Mouse (Mus musculus): ENCODE results near the gene Usp35.

DNA sequence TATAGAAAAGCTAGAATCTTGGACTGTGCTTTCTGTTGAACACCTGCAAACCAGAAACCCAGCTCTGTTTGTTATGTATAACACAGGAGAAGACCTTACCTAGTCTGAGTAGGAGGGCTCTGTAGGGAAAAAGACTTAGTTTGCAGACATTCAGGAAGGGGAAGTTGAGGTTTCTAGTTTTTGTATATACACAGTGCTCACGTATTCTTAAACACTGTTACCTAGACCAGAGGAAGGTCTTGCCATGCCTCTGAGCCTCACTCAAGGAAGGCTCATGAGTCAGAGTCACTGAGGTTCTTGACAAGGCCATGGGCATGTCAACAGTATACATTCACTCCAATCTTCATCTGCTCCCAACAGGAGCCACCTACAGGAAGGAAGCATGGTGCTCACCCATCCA lies 60.8 kb downstream of the Usp35 start:
- TF ChIP-seq POLR2A (IDR thresholded peaks at IDR 0.05; ENCODE audit: extremely low read depth, insufficient read depth, low read length) (no peak), CTCF (IDR thresholded peaks at IDR 0.05; ENCODE audit: extremely low read depth, insufficient read depth, low read length) (no peak)
